Mouse (Mus musculus): Measurements from ENCODE around the gene Arhgap5. TPM values are rescaled to one million over a fixed set of nuclear protein-coding genes. Genes with fewer than 3 reads are reported as not detected.
A peak's percentile ranks its signal among the peaks of the same experiment; 100 is the strongest.

Gene Arhgap5
- polyA plus RNA-seq, 1 experiment from 2014 or later = 10.6 TPM

- H3K4me3 ChIP-seq (ENCODE audit: low read depth, low read length) = peak overlapping the region; percentile 83
- WGBS (ENCODE audit: insufficient replicate concordance) = under 1% methylated on average over 70 of the region's 78 CpGs
- H3K4me1 ChIP-seq (ENCODE audit: control insufficient read depth, low read depth, low read length) = no peaks in the 10 kb centered on the region; the same call in 1 of the 2 replicates
- H3K36me3 ChIP-seq (ENCODE audit: control insufficient read depth, insufficient read depth) = no peaks in the 10 kb centered on the region
- H3K9me3 ChIP-seq (replicated peaks; ENCODE audit: control insufficient read depth, low read length) = no peaks in the 10 kb centered on the region
- H3K4me2 ChIP-seq (ENCODE audit: low read depth, low read length) = peak overlapping the region; percentile 90
- no peak for ATAC-seq (ENCODE audit: low read depth)
- H3K27ac ChIP-seq (ENCODE audit: low read length) = peak overlapping the region; percentile 90
- peak overlapping the region; percentile 81 for H3K9ac ChIP-seq (ENCODE audit: low read depth, low read length)
- peaks cover 7% of the 10 kb centered on the region for H3K27me3 ChIP-seq (ENCODE audit: control insufficient read depth, insufficient read depth, low read depth, low read length)
Observed at GRCm38 (mm10) chr12:52504331-52505181, 784 bp downstream of the Arhgap5 start.

- H3K4me2 ChIP-seq (ENCODE audit: low read depth, low read length) = no peak overlapping the region
- H3K9ac ChIP-seq (ENCODE audit: low read depth, low read length) = no peak overlapping the region
- no peaks in the 10 kb centered on the region for H3K9me3 ChIP-seq (replicated peaks; ENCODE audit: control insufficient read depth, low read length)
- H3K36me3 ChIP-seq (ENCODE audit: control insufficient read depth, insufficient read depth) = no peaks in the 10 kb centered on the region
- no peak overlapping the region for H3K4me3 ChIP-seq (ENCODE audit: low read depth, low read length)
- WGBS (ENCODE audit: insufficient replicate concordance) = 69% methylated on average over 2 of the region's 2 CpGs
- H3K4me1 ChIP-seq (ENCODE audit: control insufficient read depth, low read depth, low read length) = no peaks in the 10 kb centered on the region
- no peak for ATAC-seq (ENCODE audit: low read depth)
- no peak overlapping the region for H3K27ac ChIP-seq (ENCODE audit: low read length)
- H3K27me3 ChIP-seq (ENCODE audit: control insufficient read depth, insufficient read depth, low read depth, low read length) = no peaks in the 10 kb centered on the region
Observed at GRCm38 (mm10) chr12:52524699-52525098, 20.9 kb downstream of the Arhgap5 start.

- WGBS (ENCODE audit: insufficient replicate concordance) = 29% methylated on average over 1 of the region's 1 CpGs
- H3K36me3 ChIP-seq (ENCODE audit: control insufficient read depth, insufficient read depth) = no peaks in the 10 kb centered on the region
Observed at GRCm38 (mm10) chr12:52525486-52525885, 21.7 kb downstream of the Arhgap5 start.

GRCm38 (mm10) chr12:52529740-52530139, 26.0 kb downstream of the Arhgap5 start:
- Histone ChIP-seq H3K4me3 (ENCODE audit: low read depth, low read length) (no peak overlapping the region), H3K4me2 (ENCODE audit: low read depth, low read length) (no peak overlapping the region), H3K9ac (ENCODE audit: low read depth, low read length) (no peak overlapping the region), H3K27ac (ENCODE audit: low read length) (no peak overlapping the region), H3K9me3 (replicated peaks; ENCODE audit: control insufficient read depth, low read length) (no peaks in the 10 kb centered on the region), H3K36me3 (ENCODE audit: control insufficient read depth, insufficient read depth) (no peaks in the 10 kb centered on the region), H3K4me1 (ENCODE audit: control insufficient read depth, low read depth, low read length) (no peaks in the 10 kb centered on the region), H3K27me3 (ENCODE audit: control insufficient read depth, insufficient read depth, low read depth, low read length) (no peaks in the 10 kb centered on the region)
- 63% methylated on average over 3 of the region's 3 CpGs for WGBS (ENCODE audit: insufficient replicate concordance)
- no peak for ATAC-seq (ENCODE audit: low read depth)

More at GRCm38 (mm10) chr12:52525486-52525885, 21.7 kb downstream of the Arhgap5 start:
- Histone ChIP-seq H3K4me1 (ENCODE audit: control insufficient read depth, low read depth, low read length) (no peaks in the 10 kb centered on the region), H3K9me3 (replicated peaks; ENCODE audit: control insufficient read depth, low read length) (no peaks in the 10 kb centered on the region), H3K4me3 (ENCODE audit: low read depth, low read length) (no peak overlapping the region), H3K27ac (ENCODE audit: low read length) (no peak overlapping the region), H3K9ac (ENCODE audit: low read depth, low read length) (no peak overlapping the region), H3K27me3 (ENCODE audit: control insufficient read depth, insufficient read depth, low read depth, low read length) (no peaks in the 10 kb centered on the region), H3K4me2 (ENCODE audit: low read depth, low read length) (no peak overlapping the region)
- ATAC-seq (ENCODE audit: low read depth) = no peak

GRCm38 (mm10) chr12:52541294-52541693, 37.5 kb downstream of the Arhgap5 start:
- Histone ChIP-seq H3K9ac (ENCODE audit: low read depth, low read length) (no peak overlapping the region), H3K9me3 (replicated peaks; ENCODE audit: control insufficient read depth, low read length) (no peaks in the 10 kb centered on the region), H3K4me1 (ENCODE audit: control insufficient read depth, low read depth, low read length) (no peaks in the 10 kb centered on the region), H3K36me3 (ENCODE audit: control insufficient read depth, insufficient read depth) (no peaks in the 10 kb centered on the region), H3K4me3 (ENCODE audit: low read depth, low read length) (no peak overlapping the region), H3K4me2 (ENCODE audit: low read depth, low read length) (no peak overlapping the region), H3K27me3 (ENCODE audit: control insufficient read depth, insufficient read depth, low read depth, low read length) (no peaks in the 10 kb centered on the region), H3K27ac (ENCODE audit: low read length) (no peak overlapping the region)
- WGBS (ENCODE audit: insufficient replicate concordance) = 49% methylated on average over 4 of the region's 4 CpGs
- ATAC-seq (ENCODE audit: low read depth) = no peak

GRCm38 (mm10) chr12:52544532-52544931, 40.8 kb downstream of the Arhgap5 start:
- 32% methylated on average over 3 of the region's 3 CpGs for WGBS (ENCODE audit: insufficient replicate concordance)
- no peak; the same call in 1 of the 2 replicates for ATAC-seq (ENCODE audit: low read depth)
- Histone ChIP-seq H3K9me3 (replicated peaks; ENCODE audit: control insufficient read depth, low read length) (no peaks in the 10 kb centered on the region), H3K4me2 (ENCODE audit: low read depth, low read length) (no peak overlapping the region), H3K27me3 (ENCODE audit: control insufficient read depth, insufficient read depth, low read depth, low read length) (no peaks in the 10 kb centered on the region), H3K4me1 (ENCODE audit: control insufficient read depth, low read depth, low read length) (no peaks in the 10 kb centered on the region), H3K36me3 (ENCODE audit: control insufficient read depth, insufficient read depth) (no peaks in the 10 kb centered on the region), H3K27ac (ENCODE audit: low read length) (no peak overlapping the region), H3K9ac (ENCODE audit: low read depth, low read length) (no peak overlapping the region), H3K4me3 (ENCODE audit: low read depth, low read length) (no peak overlapping the region)

GRCm38 (mm10) chr12:52552085-52552484, 48.3 kb downstream of the Arhgap5 start:
- WGBS (ENCODE audit: insufficient replicate concordance) = 74% methylated on average over 2 of the region's 2 CpGs

GRCm38 (mm10) chr12:52555188-52555876, 51.6 kb downstream of the Arhgap5 start:
- WGBS (ENCODE audit: insufficient replicate concordance) = 12% methylated on average over 3 of the region's 3 CpGs
- no peaks in the 10 kb centered on the region for H3K27me3 ChIP-seq (ENCODE audit: control insufficient read depth, insufficient read depth, low read depth, low read length)
- no peaks in the 10 kb centered on the region for H3K9me3 ChIP-seq (replicated peaks; ENCODE audit: control insufficient read depth, low read length)
- H3K9ac ChIP-seq (ENCODE audit: low read depth, low read length) = no peak overlapping the region
- H3K4me2 ChIP-seq (ENCODE audit: low read depth, low read length) = no peak overlapping the region
- no peak overlapping the region for H3K27ac ChIP-seq (ENCODE audit: low read length)
- H3K4me1 ChIP-seq (ENCODE audit: control insufficient read depth, low read depth, low read length) = no peaks in the 10 kb centered on the region
- no peak for ATAC-seq (ENCODE audit: low read depth)
- no peak overlapping the region for H3K4me3 ChIP-seq (ENCODE audit: low read depth, low read length)
- H3K36me3 ChIP-seq (ENCODE audit: control insufficient read depth, insufficient read depth) = no peaks in the 10 kb centered on the region

More at GRCm38 (mm10) chr12:52552085-52552484, 48.3 kb downstream of the Arhgap5 start:
- Histone ChIP-seq H3K4me3 (ENCODE audit: low read depth, low read length) (no peak overlapping the region), H3K4me2 (ENCODE audit: low read depth, low read length) (no peak overlapping the region), H3K27ac (ENCODE audit: low read length) (no peak overlapping the region), H3K36me3 (ENCODE audit: control insufficient read depth, insufficient read depth) (no peaks in the 10 kb centered on the region), H3K27me3 (ENCODE audit: control insufficient read depth, insufficient read depth, low read depth, low read length) (no peaks in the 10 kb centered on the region), H3K9me3 (replicated peaks; ENCODE audit: control insufficient read depth, low read length) (no peaks in the 10 kb centered on the region), H3K4me1 (ENCODE audit: control insufficient read depth, low read depth, low read length) (no peaks in the 10 kb centered on the region), H3K9ac (ENCODE audit: low read depth, low read length) (no peak overlapping the region)
- no peak for ATAC-seq (ENCODE audit: low read depth)

- WGBS (ENCODE audit: insufficient replicate concordance) = 84% methylated on average over 5 of the region's 5 CpGs
Observed at GRCm38 (mm10) chr12:52565654-52566053, 61.9 kb downstream of the Arhgap5 start.

More at GRCm38 (mm10) chr12:52565654-52566053, 61.9 kb downstream of the Arhgap5 start:
- H3K4me2 ChIP-seq (ENCODE audit: low read depth, low read length) = no peak overlapping the region
- H3K9ac ChIP-seq (ENCODE audit: low read depth, low read length) = no peak overlapping the region
- H3K4me1 ChIP-seq (ENCODE audit: control insufficient read depth, low read depth, low read length) = no peaks in the 10 kb centered on the region
- no peaks in the 10 kb centered on the region for H3K9me3 ChIP-seq (replicated peaks; ENCODE audit: control insufficient read depth, low read length)
- H3K4me3 ChIP-seq (ENCODE audit: low read depth, low read length) = no peak overlapping the region
- H3K27me3 ChIP-seq (ENCODE audit: control insufficient read depth, insufficient read depth, low read depth, low read length) = no peaks in the 10 kb centered on the region
- no peak overlapping the region for H3K27ac ChIP-seq (ENCODE audit: low read length)
- no peak for ATAC-seq (ENCODE audit: low read depth)
- H3K36me3 ChIP-seq (ENCODE audit: control insufficient read depth, insufficient read depth) = no peaks in the 10 kb centered on the region
